Mouse (Mus musculus) liver, embryonic 14.5 days (tissue): Measurements from ENCODE around the gene Hat1. TPM values are rescaled to one million over a fixed set of nuclear protein-coding genes. Genes with fewer than 3 reads are reported as not detected.

Source experiments
- ATAC-seq: fragments of 200-750 bp; cut with Nextera tagmentation; 2 replicates; pipeline ENCODE4 v1.8.0; 2017; ENCODE audit warnings: moderate number of reproducible peaks, mild to moderate bottlenecking, moderate library complexity; ENCODE audit not compliant: insufficient read depth
- DNase-seq, 3 experiments: peaks; one replicate each; pipeline ENCODE4 v3.0.0-alpha.2; 2012 to 2013; ENCODE audit warnings: low read depth in 3 of 3, low spot score in 3 of 3
- H3K27ac ChIP-seq: fragments of 300-500 bp; sonication (generic); 2 replicates; pipeline ENCODE4 v1.5.1; 2014; ENCODE audit warnings: moderate library complexity, mild to moderate bottlenecking, control low read depth, inconsistent platforms
- H3K27me3 ChIP-seq: fragments of 300-500 bp; sonication (generic); 2 replicates; pipeline ENCODE4 v1.6.1; 2014; ENCODE audit warnings: mild to moderate bottlenecking, low read length, moderate library complexity; ENCODE audit not compliant: control insufficient read depth, insufficient read depth
- H3K36me3 ChIP-seq: fragments of 300-500 bp; sonication (generic); replicated peaks from 2 replicates; pipeline ENCODE4 v1.6.1; 2014; ENCODE audit warnings: low read depth; ENCODE audit not compliant: control insufficient read depth, insufficient read depth
- H3K4me1 ChIP-seq, 2 experiments: fragments of 200-500 bp in 1 of 2; fragments of 300-500 bp in 1 of 2; sonication (generic) in 1 of 2; replicated peaks; 2 replicates each; pipeline ENCODE4 v1.6.1; 2012 to 2014; ENCODE audit warnings: antibody characterized with exemption in 1 of 2, inconsistent platforms in 1 of 2, low read length in 1 of 2; ENCODE audit not compliant: control insufficient read depth in 2 of 2, insufficient read depth in 2 of 2
- H3K4me2 ChIP-seq: fragments of 300-500 bp; sonication (generic); 2 replicates; pipeline ENCODE4 v1.6.1; 2014; ENCODE audit warnings: low read depth, mild to moderate bottlenecking, control low read depth, moderate library complexity
- H3K4me3 ChIP-seq, 2 experiments: fragments of 200-500 bp in 1 of 2; fragments of 300-500 bp in 1 of 2; sonication (generic) in 1 of 2; 2 replicates each; pipeline ENCODE4 v1.5.1; 2012 to 2014; ENCODE audit warnings: low read depth in 2 of 2, low read length in 2 of 2, mild to moderate bottlenecking in 2 of 2, control low read depth in 1 of 2, inconsistent platforms in 1 of 2, moderate library complexity in 1 of 2; ENCODE audit not compliant: insufficient read depth in 1 of 2
- H3K9ac ChIP-seq: fragments of 300-500 bp; sonication (generic); replicated peaks from 2 replicates; pipeline ENCODE4 v1.6.1; 2014; ENCODE audit warnings: mild to moderate bottlenecking, control low read depth, moderate library complexity
- H3K9me3 ChIP-seq: fragments of 300-500 bp; sonication (generic); 2 replicates; pipeline ENCODE4 v1.6.1; 2016; ENCODE audit warnings: low read length, mixed read lengths; ENCODE audit not compliant: control insufficient read depth
- CTCF ChIP-seq: IDR thresholded peaks from 2 replicates; pipeline ENCODE4 v1.5.1; 2016; ENCODE audit warnings: antibody characterized with exemption, low read depth, control low read depth
- EP300 ChIP-seq: IDR thresholded peaks from 2 replicates; pipeline ENCODE4 v1.6.1; 2016; ENCODE audit warnings: antibody characterized with exemption, low read depth
- WGBS: fragments of 180-500 bp; shearing (Covaris S2); extraction: QIAGEN DNeasy Blood & Tissue Kit; methylation state at CpG from one replicate; pipeline ENCODE4 v1.1.7; 2014; ENCODE audit not compliant: insufficient replicate concordance; 5-methylcytosine and 5-hydroxymethylcytosine counted together
- polyA plus RNA-seq, 2 experiments: library from polyadenylated mRNA; depleted of rRNA in 1 of 2; stranded (reverse) in 1 of 2; unstranded in 1 of 2; fragments of >200 nt; fragmentation: Nextera tagmentation in 1 of 2; extraction: Ambion mirVana in 1 of 2; gene quantifications; 2 replicates each; pipeline versions ENCODE4 v1.2.1 to v1.2.3; 2012 to 2014

Hat1 gene
- polyA plus RNA-seq, 2 experiments = 69.4 to 120 TPM

DNA sequence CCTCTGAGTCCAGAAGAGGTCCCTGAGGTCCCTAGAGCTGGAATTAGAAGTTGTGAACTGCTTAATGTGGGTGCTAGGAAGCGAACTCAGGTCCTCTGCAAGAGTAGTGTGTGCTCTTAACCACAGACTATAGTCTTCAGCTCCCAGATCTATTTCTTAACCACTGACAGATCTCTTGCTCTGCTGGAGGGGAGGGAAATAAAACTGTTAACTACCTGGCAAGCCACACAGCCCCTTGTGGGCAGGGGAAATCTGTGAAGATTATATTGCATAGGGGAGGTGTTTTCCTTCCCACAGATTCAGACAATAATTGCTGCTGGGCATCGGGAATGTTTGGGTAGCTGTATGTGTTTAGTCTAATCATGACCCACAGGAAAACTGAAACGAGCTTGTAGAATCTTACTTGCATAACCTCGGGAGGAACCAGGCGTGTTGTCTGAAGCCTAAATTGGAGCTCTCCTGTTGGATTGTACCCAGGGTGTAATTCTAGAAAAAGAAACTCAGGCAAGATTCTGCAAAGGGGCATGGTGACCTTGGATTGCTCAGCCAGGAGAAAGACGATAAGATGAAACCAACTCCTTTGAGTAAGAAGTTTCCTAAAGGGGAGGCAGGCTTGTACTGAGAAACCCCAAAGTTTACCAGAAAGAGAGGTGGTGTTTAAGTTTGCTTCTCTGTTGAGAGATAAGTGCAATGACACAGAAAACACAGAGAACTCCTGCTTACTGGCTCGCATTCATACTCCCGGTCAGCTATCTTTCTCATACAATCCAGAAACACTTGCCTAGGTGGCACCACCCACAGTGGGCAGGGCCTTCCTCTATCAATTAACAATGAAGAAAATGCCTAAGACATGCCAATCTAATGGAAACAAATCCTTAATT is 14.2 kb upstream of the Hat1 start:
- H3K9me3 ChIP-seq = no peaks in the 10 kb centered on the region
- no peaks in the 10 kb centered on the region for H3K36me3 ChIP-seq
- H3K27ac ChIP-seq = peak overlapping the region; percentile 20
- peak overlapping the region in 1 of 2 experiments; percentile 8; a peak in 1 of 4 replicates for H3K4me3 ChIP-seq
- no peaks in the 10 kb centered on the region for H3K27me3 ChIP-seq
- DNase-seq = peak in 2 of 3 experiments; percentile 22 to 55
- TF ChIP-seq EP300 (no peak), CTCF (no peak)
- H3K4me2 ChIP-seq = peak overlapping the region; percentile 48
- 35% methylated on average over 8 of the region's 8 CpGs for WGBS
- 0 out of 2 replicates have a peak overlapping the region, but pooled peaks have one; percentile 23 for H3K9ac ChIP-seq
- ATAC-seq = peak; percentile 75; the same call in 1 of the 2 replicates
- H3K4me1 ChIP-seq = peaks cover 9 to 26% of the 10 kb centered on the region in 2 experiments

DNA sequence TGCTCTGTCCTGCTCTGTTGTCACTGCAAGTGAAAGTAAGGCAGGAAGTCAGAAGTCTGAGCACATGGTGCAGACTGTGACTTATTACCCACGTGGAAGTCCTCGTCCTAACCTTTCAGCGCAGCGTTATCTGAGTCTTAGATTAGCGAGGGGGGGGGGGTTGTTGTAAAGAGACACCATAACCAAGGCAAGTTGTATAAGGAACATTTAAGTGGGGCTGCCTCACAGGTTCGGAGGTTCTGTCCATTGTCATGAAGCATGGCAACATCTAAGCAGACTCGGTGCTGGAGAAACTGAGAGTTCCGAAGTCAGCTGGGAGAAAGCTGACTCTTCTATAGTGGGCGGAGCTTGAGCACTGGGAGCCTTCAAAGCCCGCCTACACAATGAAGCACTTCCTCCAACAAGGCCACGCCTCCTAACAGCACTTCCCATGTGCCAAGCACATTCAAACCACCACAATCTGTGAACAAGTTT is 12.3 kb upstream of the Hat1 start:
- WGBS = 39% methylated on average over 11 of the region's 11 CpGs
- Histone ChIP-seq H3K9me3 (no peaks in the 10 kb centered on the region), H3K36me3 (no peaks in the 10 kb centered on the region), H3K27me3 (no peaks in the 10 kb centered on the region), H3K9ac (no peak overlapping the region), H3K4me2 (peak overlapping the region; percentile 44), H3K27ac (no peak overlapping the region), H3K4me1 (peaks cover 9 to 26% of the 10 kb centered on the region in 2 experiments), H3K4me3 (peak overlapping the region; percentile 12 to 49; a peak in 3 of 4 replicates)
- ATAC-seq (peak; percentile 68; the same call in 1 of the 2 replicates), DNase-seq (peak in 2 of 3 experiments; percentile 28 to 43)
- TF ChIP-seq EP300 (no peak), CTCF (no peak)

GRCm38 (mm10) chr2:71377426-71377825 is 11.3 kb upstream of the Hat1 start:
- Histone ChIP-seq H3K9me3 (no peaks in the 10 kb centered on the region), H3K4me2 (no peak overlapping the region), H3K4me1 (peaks cover 9 to 26% of the 10 kb centered on the region in 2 experiments), H3K4me3 (no peak overlapping the region), H3K36me3 (no peaks in the 10 kb centered on the region), H3K9ac (no peak overlapping the region), H3K27me3 (no peaks in the 10 kb centered on the region), H3K27ac (no peak overlapping the region)
- 67% methylated on average over 5 of the region's 5 CpGs for WGBS
- no peak for ATAC-seq
- DNase-seq = no peak
- TF ChIP-seq CTCF (no peak), EP300 (no peak)

- DNase-seq (no peak), ATAC-seq (peak; percentile 43; the same call in 1 of the 2 replicates)
- TF ChIP-seq CTCF (no peak), EP300 (no peak)
- Histone ChIP-seq H3K4me1 (peaks cover 0 to under 1% of the 10 kb centered on the region in 2 experiments; a peak in 2 of 4 replicates), H3K4me3 (no peak overlapping the region), H3K9ac (no peak overlapping the region), H3K4me2 (no peak overlapping the region), H3K27ac (no peak overlapping the region), H3K36me3 (no peaks in the 10 kb centered on the region), H3K9me3 (no peaks in the 10 kb centered on the region), H3K27me3 (no peaks in the 10 kb centered on the region)
- 56% methylated on average over 4 of the region's 4 CpGs for WGBS
Measured at GRCm38 (mm10) chr2:71381962-71382361, 6.8 kb upstream of the Hat1 start.

DNA sequence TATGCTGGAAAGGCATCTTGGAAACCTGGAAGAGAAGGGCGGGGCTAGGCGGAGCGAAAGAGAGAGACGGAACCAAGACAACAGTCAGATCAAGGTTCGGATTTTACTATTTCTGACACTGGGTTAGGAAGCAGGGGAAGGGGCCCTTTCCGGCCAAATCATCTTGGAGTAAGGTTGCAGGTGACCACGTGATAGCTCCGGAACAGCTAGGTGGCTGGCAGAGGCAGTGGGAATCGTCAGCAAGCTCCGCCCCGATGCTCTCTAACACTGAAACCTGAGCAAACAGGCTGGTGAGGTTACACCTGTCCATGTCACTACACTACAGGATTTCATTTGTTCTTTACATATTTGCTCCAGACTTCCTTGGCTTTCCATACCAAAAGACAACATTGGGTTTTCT is 4.9 kb upstream of the Hat1 start:
- TF ChIP-seq CTCF (no peak), EP300 (no peak)
- no peaks in the 10 kb centered on the region for H3K36me3 ChIP-seq
- WGBS = 34% methylated on average over 11 of the region's 11 CpGs
- no peaks in the 10 kb centered on the region for H3K9me3 ChIP-seq
- H3K4me2 ChIP-seq = no peak overlapping the region
- DNase-seq = no peak
- no peak overlapping the region for H3K4me3 ChIP-seq
- no peak overlapping the region for H3K27ac ChIP-seq
- H3K27me3 ChIP-seq = no peaks in the 10 kb centered on the region
- ATAC-seq = no peak
- H3K4me1 ChIP-seq = peaks cover 0 to 4% of the 10 kb centered on the region in 2 experiments; a peak in 3 of 4 replicates
- no peak overlapping the region for H3K9ac ChIP-seq
